Mouse (Mus musculus) megakaryocyte-erythroid progenitor cell, adult 5-6 weeks (primary cell): ENCODE data around the gene Bach1. TPM values are rescaled to one million over a fixed set of nuclear protein-coding genes. Genes with fewer than 3 reads are reported as not detected.

ENCODE experiments used
- ATAC-seq: replicated peaks from 2 replicates; pipeline ENCODE4 v1.8.0; 2016; ENCODE audit warnings: mild to moderate bottlenecking, inconsistent platforms; ENCODE audit not compliant: severe bottlenecking, poor library complexity, low FRiP score, low TSS enrichment
- total RNA-seq, 2 experiments: library from RNA; stranded (forward) in 1 of 2; stranded (reverse) in 1 of 2; fragments of 200-1000, 215-1000 nt in 1 of 2; fragments of >200 nt in 1 of 2; fragmentation: Nextera tagmentation in 1 of 2; gene quantifications; 2 replicates each; pipeline ENCODE4 v1.2.3; 2014 to 2017

Gene Bach1
- total RNA-seq (2014; fragmentation: Nextera tagmentation) (16.2 and 16.8 TPM in 2 replicates), total RNA-seq (2017) (27.1 and 40.1 TPM in 2 replicates)

- peak; percentile 64 for ATAC-seq
Observed at GRCm38 (mm10) chr16:87698692-87699305, at the start of gene Bach1. TSS of gene Bach1 (plus strand) at chr16:87698945.

- no peak for ATAC-seq
Observed at GRCm38 (mm10) chr16:87652344-87652743, 46.4 kb upstream of the Bach1 start.

DNA sequence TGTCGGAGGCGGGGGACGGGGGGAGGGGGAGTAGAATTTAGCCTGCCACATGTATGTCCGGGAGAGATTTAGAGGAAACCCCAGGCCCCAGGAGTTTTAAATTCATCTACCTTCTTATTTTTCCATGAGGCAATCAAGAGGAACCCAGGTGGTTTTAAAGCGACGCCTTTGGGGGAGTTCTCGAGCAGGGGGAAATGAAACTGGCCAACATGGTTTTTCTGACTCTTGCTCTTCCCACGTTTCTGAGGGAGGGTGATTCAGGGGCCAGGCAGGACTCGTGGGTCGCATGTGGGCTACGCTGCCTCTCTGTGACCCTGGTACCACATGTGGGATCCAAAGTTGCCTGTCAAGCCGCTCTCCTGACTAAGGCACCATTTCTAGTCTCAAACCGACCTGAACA lies 45.8 kb upstream of the Bach1 start:
- no peak for ATAC-seq

- ATAC-seq = no peak
Observed at GRCm38 (mm10) chr16:87654016-87654575, 44.6 kb upstream of the Bach1 start.

DNA sequence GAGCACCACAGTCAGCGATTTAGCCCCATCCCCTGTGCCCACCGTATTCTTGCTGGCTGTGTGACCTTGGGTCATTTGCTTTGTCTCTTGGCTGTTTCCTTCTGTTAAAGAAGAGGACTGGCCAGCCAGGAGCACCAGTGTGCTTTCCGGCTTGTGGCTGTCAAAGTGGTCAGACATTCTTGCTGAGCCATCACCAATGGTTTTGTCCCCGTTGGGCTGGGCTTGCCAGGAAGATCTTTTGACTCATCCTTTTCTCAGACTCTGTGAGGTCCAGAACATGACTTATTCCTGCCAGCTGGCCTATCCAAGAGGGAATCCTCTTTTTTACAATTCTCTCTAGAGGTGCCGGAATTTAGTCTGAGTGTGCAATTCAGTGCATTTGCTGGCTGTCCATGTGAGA lies 43.7 kb upstream of the Bach1 start:
- no peak for ATAC-seq

DNA sequence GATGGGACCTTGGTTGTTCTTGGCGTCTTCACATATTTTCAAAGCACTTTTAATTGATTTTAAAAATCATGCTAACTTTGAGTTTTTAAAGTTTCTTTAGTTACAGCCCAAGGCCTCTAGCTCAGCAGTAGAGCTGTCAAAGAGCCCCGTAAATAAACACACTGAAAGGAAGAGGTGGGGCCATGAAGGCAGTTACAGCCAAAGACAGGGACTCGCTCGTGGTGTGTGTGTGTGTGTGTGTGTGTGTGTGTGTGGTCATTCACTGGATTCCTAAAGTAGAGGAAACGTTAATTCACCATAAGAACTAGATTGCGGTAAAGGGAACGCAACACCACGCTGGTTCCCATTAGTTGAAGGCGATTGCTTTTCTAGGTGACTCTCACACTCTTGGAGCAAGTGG lies 43.2 kb upstream of the Bach1 start:
- ATAC-seq = no peak

DNA sequence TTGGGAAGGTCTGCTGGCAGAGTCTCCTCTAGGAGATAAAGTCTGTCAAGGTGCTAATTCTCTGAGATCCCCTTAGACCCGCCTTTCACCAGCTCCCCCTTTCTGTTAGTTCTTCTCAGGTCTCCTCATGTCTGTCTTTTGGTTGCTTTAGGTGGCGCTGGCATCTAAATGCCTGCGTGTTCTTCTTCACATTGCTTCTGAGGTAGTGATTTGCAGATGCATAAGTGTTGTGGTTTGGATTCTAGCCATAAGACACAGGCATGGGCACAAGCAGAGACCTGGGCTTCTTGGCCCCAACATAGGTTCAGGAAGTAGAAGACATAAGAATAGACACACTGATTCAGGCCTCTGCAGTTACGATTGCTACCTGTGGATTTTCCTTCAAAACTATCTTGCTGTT lies 42.0 kb upstream of the Bach1 start:
- no peak for ATAC-seq

DNA sequence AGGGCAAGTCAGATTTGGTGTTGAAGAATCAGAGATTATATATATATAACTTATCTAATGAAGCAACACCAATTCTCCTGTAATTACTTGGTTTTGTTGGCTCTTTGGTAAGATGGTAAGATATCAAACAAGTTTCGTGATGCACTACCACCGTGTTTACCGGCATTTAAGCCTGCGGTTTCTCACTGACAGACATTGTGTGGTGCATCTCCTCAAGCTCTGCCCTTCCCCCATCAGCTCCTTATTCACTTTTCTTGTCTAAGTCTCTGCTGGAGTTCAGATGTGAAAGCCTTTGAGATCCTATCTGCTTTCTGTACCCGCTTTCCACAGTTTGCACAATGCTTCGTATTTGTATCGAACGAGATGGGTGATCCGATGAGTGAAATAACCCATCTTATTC lies 41.5 kb upstream of the Bach1 start:
- no peak for ATAC-seq

DNA sequence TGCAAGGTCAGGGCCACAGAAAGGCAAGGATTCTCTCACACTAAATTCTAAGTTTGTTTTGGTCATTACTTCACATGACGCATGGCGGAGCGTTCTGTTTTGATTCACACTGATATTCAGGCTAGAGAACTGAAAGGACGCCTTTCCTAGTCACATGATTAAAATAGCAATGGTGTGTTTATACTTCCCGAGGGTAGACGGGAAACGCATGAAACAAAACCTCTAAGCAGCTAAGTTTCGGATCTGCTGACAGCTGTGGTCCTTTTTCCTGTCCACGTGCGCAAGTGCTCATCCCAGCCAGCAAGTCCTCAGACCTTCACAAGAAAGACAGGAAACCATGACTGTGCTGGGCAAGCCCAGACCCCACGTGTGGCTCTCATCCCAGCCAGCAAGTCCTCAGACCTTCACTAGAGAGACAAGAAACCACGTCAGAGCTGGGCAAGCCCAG lies 37.7 kb upstream of the Bach1 start:
- peak; percentile 58 for ATAC-seq

DNA sequence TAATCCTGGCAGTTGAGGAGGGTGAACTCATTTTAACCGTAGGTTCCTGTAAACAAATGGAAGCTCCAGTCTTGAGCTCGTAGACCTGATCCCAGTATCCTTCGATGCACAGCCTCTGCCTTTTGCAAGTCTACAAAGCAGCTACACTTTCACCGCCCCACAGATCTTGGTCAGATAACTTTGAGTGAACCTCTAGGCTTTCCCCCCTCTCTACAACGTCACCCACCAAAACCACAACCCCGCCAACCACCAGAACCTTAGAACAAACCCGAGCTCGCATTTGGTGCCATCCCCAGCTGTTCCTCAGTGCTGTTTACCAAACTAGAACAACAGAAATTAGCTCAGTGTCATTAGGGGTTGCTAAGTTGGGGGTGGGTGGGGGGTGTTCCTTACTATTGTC lies 37.1 kb upstream of the Bach1 start:
- ATAC-seq = peak; percentile 43; the same call in 1 of the 2 replicates

- no peak for ATAC-seq
Observed at GRCm38 (mm10) chr16:87662528-87662927, 36.2 kb upstream of the Bach1 start.

- ATAC-seq = no peak
Observed at GRCm38 (mm10) chr16:87663890-87664289, 34.9 kb upstream of the Bach1 start.

- ATAC-seq = no peak
Observed at GRCm38 (mm10) chr16:87665246-87665645, 33.5 kb upstream of the Bach1 start.

GRCm38 (mm10) chr16:87665752-87666619 lies 32.8 kb upstream of the Bach1 start:
- ATAC-seq = no peak

DNA sequence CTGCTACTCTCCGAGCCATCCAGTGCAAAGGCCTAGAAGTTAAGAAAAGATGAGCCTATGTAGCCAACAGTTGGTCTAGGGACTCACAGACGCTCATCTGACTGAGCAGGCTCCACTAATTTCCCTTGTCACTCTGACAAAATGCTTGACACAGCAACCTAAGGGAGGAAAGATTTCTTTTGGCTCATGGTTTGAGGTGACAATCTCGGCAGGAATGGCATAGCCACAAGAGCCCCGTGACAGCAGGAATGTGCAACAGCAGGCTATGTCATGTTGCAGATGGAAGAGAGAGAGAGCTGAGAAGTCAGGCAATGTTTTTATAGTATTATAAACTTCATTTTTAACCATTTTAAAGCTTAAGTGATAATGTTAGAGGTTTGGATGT lies 32.1 kb upstream of the Bach1 start:
- ATAC-seq = no peak

- no peak for ATAC-seq
Observed at GRCm38 (mm10) chr16:87668002-87668401, 30.7 kb upstream of the Bach1 start.

- no peak for ATAC-seq
Observed at GRCm38 (mm10) chr16:87670091-87670820, 28.5 kb upstream of the Bach1 start.

GRCm38 (mm10) chr16:87670821-87671165 lies 28.0 kb upstream of the Bach1 start:
- no peak for ATAC-seq

- ATAC-seq = no peak
Observed at GRCm38 (mm10) chr16:87671336-87671735, 27.4 kb upstream of the Bach1 start.

GRCm38 (mm10) chr16:87673155-87673554 lies 25.6 kb upstream of the Bach1 start:
- ATAC-seq = no peak
